Mouse (Mus musculus) MEL (cell line): ENCODE measurements at regions not wholly inside any gene's neighbourhood (a gene's known extent, or its start where the extent isn't known, plus 50 kb on each side); places are given as distances from the start of the nearest gene placed in this dataset.

Experiments
- EP300 ChIP-seq, 2 experiments: IDR thresholded peaks; 2 replicates each; pipeline ENCODE4 v1.6.1; 2011; ENCODE audit warnings: improper control_type of control experiment in 2 of 2, low read length in 2 of 2, low read depth in 1 of 2, mild to moderate bottlenecking in 1 of 2
- NELFE ChIP-seq: IDR thresholded peaks from 2 replicates; pipeline ENCODE4 v1.6.1; 2011; ENCODE audit warnings: low read depth, low read length, improper control_type of control experiment
- POLR2A ChIP-seq, 2 experiments: IDR thresholded peaks; 2 replicates each; pipeline ENCODE4 v1.6.1; 2011 to 2012; ENCODE audit warnings: low read length in 2 of 2, mild to moderate bottlenecking in 2 of 2, control low read depth in 1 of 2, improper control_type of control experiment in 1 of 2, low read depth in 1 of 2, moderate library complexity in 1 of 2; ENCODE audit not compliant: control insufficient read depth in 1 of 2, insufficient read depth in 1 of 2, poor library complexity in 1 of 2
- RAD21 ChIP-seq: IDR thresholded peaks from 2 replicates; pipeline ENCODE4 v1.6.1; 2011; ENCODE audit warnings: mild to moderate bottlenecking, low read depth, low read length, improper control_type of control experiment
- SIN3A ChIP-seq: IDR thresholded peaks from 2 replicates; pipeline ENCODE4 v1.6.1; 2012; ENCODE audit warnings: low read length, improper control_type of control experiment, inconsistent platforms
- ZKSCAN1 ChIP-seq: IDR thresholded peaks from 2 replicates; pipeline ENCODE4 v1.6.1; 2012; ENCODE audit warnings: low read depth, mild to moderate bottlenecking, inconsistent platforms, low read length, improper control_type of control experiment, moderate library complexity

- TF ChIP-seq ZKSCAN1 (no peak), EP300 (IDR thresholded peaks at IDR 0.05; ENCODE audit: low read depth in 1 of 2, low read length in 2 of 2) (no peak), SIN3A (no peak), POLR2A (IDR thresholded peaks at IDR 0.05; ENCODE audit: control insufficient read depth in 1 of 2, insufficient read depth in 1 of 2, low read depth in 1 of 2, low read length in 2 of 2, poor library complexity in 1 of 2) (no peak), NELFE (no peak), RAD21 (no peak)
These were observed 119.1 kb downstream of the Slc17a6 start for GRCm38 (mm10) chr7:51740928-51741327.
